Mouse (Mus musculus) liver, adult 2 months (tissue): ENCODE results near the gene Olfr695.

ENCODE experiments used
- CTCF ChIP-seq: fragments of 200-500 bp; IDR thresholded peaks from 2 replicates; pipeline ENCODE4 v1.5.1; 2011; ENCODE audit warnings: low read depth, low read length, control low read depth
- POLR2A ChIP-seq: fragments of 200-500 bp; IDR thresholded peaks from 2 replicates; pipeline ENCODE4 v1.6.1; 2011; ENCODE audit warnings: low read length, control low read depth; ENCODE audit not compliant: insufficient read depth; ENCODE audit errors: extremely low read depth

- TF ChIP-seq CTCF = no peak
- no peak for TF ChIP-seq POLR2A
These were observed at the start of gene Olfr695 for GRCm38 (mm10) chr7:106716296-106716695.
